Mouse (Mus musculus) brain, embryonic 14.5 days (tissue): ENCODE measurements around the gene Wrb.
"Not testable (repeated sequence)": the region's sequence is repeated elsewhere in the genome, so short reads cannot be mapped to it uniquely, and the experiment has no call there.

Experiments
- CTCF ChIP-seq: fragments of 200-500 bp; IDR thresholded peaks from 2 replicates; pipeline ENCODE4 v1.5.1; 2012; ENCODE audit warnings: inconsistent platforms, mild to moderate bottlenecking, moderate library complexity, borderline replicate concordance; ENCODE audit not compliant: insufficient read depth, insufficient read length; ENCODE audit errors: extremely low read depth
- POLR2A ChIP-seq: fragments of 200-500 bp; IDR thresholded peaks from 2 replicates; pipeline ENCODE4 v1.6.1; 2012; ENCODE audit warnings: mild to moderate bottlenecking, inconsistent platforms, borderline replicate concordance; ENCODE audit not compliant: poor library complexity, insufficient read depth, insufficient read length, severe bottlenecking; ENCODE audit errors: extremely low read depth

DNA sequence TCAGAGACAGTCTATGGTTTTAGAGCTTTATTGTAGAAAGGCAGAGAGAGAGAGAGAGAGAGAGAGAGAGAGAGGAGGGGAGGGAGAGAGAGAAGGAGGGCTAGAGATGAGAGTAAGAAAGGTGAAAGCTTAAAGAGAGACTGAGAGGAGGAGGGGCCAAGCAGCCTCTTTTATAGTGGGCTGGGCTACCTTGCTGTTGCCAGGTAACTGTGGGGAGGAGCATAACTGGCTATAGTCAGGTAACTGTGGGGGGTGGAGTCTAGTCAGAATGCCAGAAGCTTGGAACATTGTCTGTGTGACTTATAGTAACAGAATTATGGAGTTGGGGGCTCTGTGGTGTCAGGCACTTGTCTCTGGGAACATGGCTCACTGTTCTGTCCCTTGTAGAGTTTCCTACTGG lies 47.4 kb upstream of the Wrb start:
- not testable (repeated sequence) for TF ChIP-seq CTCF, POLR2A
